Mouse (Mus musculus) MEL (cell line): ENCODE results near the gene Disp3. TPM values are rescaled to one million over a fixed set of nuclear protein-coding genes. Genes with fewer than 3 reads are reported as not detected.

Source experiments
- DNase-seq: peaks from one replicate; pipeline ENCODE4 v3.0.0; 2011; ENCODE audit warnings: low read depth, low spot score
- H3K27ac ChIP-seq: 2 replicates; pipeline ENCODE4 v1.5.1; 2012; ENCODE audit warnings: low read depth, mild to moderate bottlenecking, control low read depth, low read length, moderate library complexity; ENCODE audit not compliant: control insufficient read depth
- H3K27me3 ChIP-seq, 2 experiments: fragments of 150-350 bp in 1 of 2; sonication (generic) in 1 of 2; 2 replicates each; pipeline ENCODE4 v1.6.1; 2012; ENCODE audit warnings: low read length in 2 of 2, mild to moderate bottlenecking in 2 of 2, improper control_type of control experiment in 1 of 2, moderate library complexity in 1 of 2; ENCODE audit not compliant: insufficient read depth in 2 of 2, control insufficient read depth in 1 of 2
- H3K36me3 ChIP-seq, 2 experiments: 2 replicates each; pipeline ENCODE4 v1.6.1; 2012 to 2014; ENCODE audit warnings: low read length in 2 of 2, improper control_type of control experiment in 1 of 2, inconsistent platforms in 1 of 2, mild to moderate bottlenecking in 1 of 2; ENCODE audit not compliant: insufficient read depth in 2 of 2, control insufficient read depth in 1 of 2
- H3K4me1 ChIP-seq, 2 experiments: fragments of 150-350 bp in 1 of 2; sonication (generic) in 1 of 2; 2 replicates each; pipeline ENCODE4 v1.6.1; 2012; ENCODE audit warnings: low read length in 2 of 2, improper control_type of control experiment in 1 of 2, mild to moderate bottlenecking in 1 of 2; ENCODE audit not compliant: insufficient read depth in 2 of 2, control insufficient read depth in 1 of 2
- H3K4me3 ChIP-seq, 2 experiments: fragments of 150-350 bp in 1 of 2; sonication (generic) in 1 of 2; 2 replicates each; pipeline ENCODE4 v1.5.1; 2012; ENCODE audit warnings: low read depth in 2 of 2, low read length in 2 of 2, mild to moderate bottlenecking in 2 of 2, moderate library complexity in 2 of 2, control low read depth in 1 of 2, improper control_type of control experiment in 1 of 2; ENCODE audit not compliant: control insufficient read depth in 1 of 2, insufficient read depth in 1 of 2
- H3K79me2 ChIP-seq: 2 replicates; pipeline ENCODE4 v1.6.1; 2012; ENCODE audit warnings: mild to moderate bottlenecking, low read length, moderate library complexity; ENCODE audit not compliant: control insufficient read depth, poor library complexity, insufficient read depth
- H3K9ac ChIP-seq: 2 replicates; pipeline ENCODE4 v1.6.1; 2012; ENCODE audit warnings: low read depth, mild to moderate bottlenecking, control low read depth, low read length, moderate library complexity; ENCODE audit not compliant: control insufficient read depth, poor library complexity, severe bottlenecking
- H3K9me3 ChIP-seq: fragments of 150-350 bp; sonication (generic); replicated peaks from 2 replicates; pipeline ENCODE4 v1.6.1; 2012; ENCODE audit warnings: mild to moderate bottlenecking, low read length, improper control_type of control experiment, moderate library complexity; ENCODE audit not compliant: insufficient read depth
- BHLHE40 ChIP-seq: IDR thresholded peaks from 2 replicates; pipeline ENCODE4 v1.6.1; 2012; ENCODE audit warnings: low read depth, mild to moderate bottlenecking, inconsistent platforms, low read length, improper control_type of control experiment, borderline replicate concordance
- CHD2 ChIP-seq: IDR thresholded peaks from 2 replicates; pipeline ENCODE4 v1.6.1; 2011; ENCODE audit warnings: low read length, improper control_type of control experiment
- CTCF ChIP-seq, 3 experiments: IDR thresholded peaks in 2 of 3; conservative IDR thresholded peaks in 1 of 3; 2 replicates each; pipeline ENCODE4 v1.5.1; 2011 to 2012; ENCODE audit warnings: low read length in 3 of 3, low read depth in 2 of 3, mild to moderate bottlenecking in 2 of 3, improper control_type of control experiment in 1 of 3, inconsistent platforms in 1 of 3, mixed read lengths in 1 of 3, moderate library complexity in 1 of 3; ENCODE audit not compliant: control insufficient read depth in 1 of 3, insufficient read depth in 1 of 3, poor library complexity in 1 of 3, severe bottlenecking in 1 of 3
- ELF1 ChIP-seq: IDR thresholded peaks from 2 replicates; pipeline ENCODE4 v1.6.1; 2014; ENCODE audit warnings: low read depth, mild to moderate bottlenecking, inconsistent platforms, low read length, improper control_type of control experiment, moderate library complexity
- EP300 ChIP-seq, 2 experiments: IDR thresholded peaks; 2 replicates each; pipeline ENCODE4 v1.6.1; 2011; ENCODE audit warnings: improper control_type of control experiment in 2 of 2, low read length in 2 of 2, low read depth in 1 of 2, mild to moderate bottlenecking in 1 of 2
- GABPA ChIP-seq: IDR thresholded peaks from 2 replicates; pipeline ENCODE4 v1.6.1; 2012; ENCODE audit warnings: low read depth, mild to moderate bottlenecking, inconsistent platforms, low read length, improper control_type of control experiment, moderate library complexity
- HCFC1 ChIP-seq: IDR thresholded peaks from 2 replicates; pipeline ENCODE4 v1.6.1; 2012; ENCODE audit warnings: low read depth, mild to moderate bottlenecking, inconsistent platforms, low read length, improper control_type of control experiment, moderate library complexity
- JUND ChIP-seq: IDR thresholded peaks from 2 replicates; pipeline ENCODE4 v1.6.1; 2011; ENCODE audit warnings: low read depth, mild to moderate bottlenecking, improper control_type of control experiment, low read length
- MAZ ChIP-seq: IDR thresholded peaks from 2 replicates; pipeline ENCODE4 v1.6.1; 2012; ENCODE audit warnings: low read depth, mild to moderate bottlenecking, inconsistent platforms, low read length, improper control_type of control experiment
- MEF2A ChIP-seq: IDR thresholded peaks from 2 replicates; pipeline ENCODE4 v1.6.1; 2014; ENCODE audit warnings: low read depth, mild to moderate bottlenecking, inconsistent platforms, low read length, improper control_type of control experiment; ENCODE audit not compliant: poor library complexity, insufficient replicate concordance, severe bottlenecking; ENCODE audit errors: extremely low read depth
- MXI1 ChIP-seq: IDR thresholded peaks from 2 replicates; pipeline ENCODE4 v1.6.1; 2011; ENCODE audit warnings: mild to moderate bottlenecking, low read depth, low read length, improper control_type of control experiment
- MYB ChIP-seq: IDR thresholded peaks from 2 replicates; pipeline ENCODE4 v1.6.1; 2011; ENCODE audit warnings: mild to moderate bottlenecking, low read depth, low read length, improper control_type of control experiment
- MYC ChIP-seq: IDR thresholded peaks from 2 replicates; pipeline ENCODE4 v1.6.1; 2011; ENCODE audit warnings: low read depth, mild to moderate bottlenecking, low read length, improper control_type of control experiment, moderate library complexity
- NELFE ChIP-seq: IDR thresholded peaks from 2 replicates; pipeline ENCODE4 v1.6.1; 2011; ENCODE audit warnings: low read depth, low read length, improper control_type of control experiment
- NRF1 ChIP-seq: IDR thresholded peaks from 2 replicates; pipeline ENCODE4 v1.6.1; 2014; ENCODE audit warnings: low read depth, mild to moderate bottlenecking, inconsistent platforms, low read length, improper control_type of control experiment, moderate library complexity; ENCODE audit not compliant: poor library complexity, insufficient read depth, severe bottlenecking
- POLR2AphosphoS2 ChIP-seq: IDR thresholded peaks from 2 replicates; pipeline ENCODE4 v1.6.1; 2011; ENCODE audit warnings: low read length, improper control_type of control experiment
- POLR2AphosphoS5 ChIP-seq: IDR thresholded peaks from 2 replicates; pipeline ENCODE4 v1.6.1; 2012; ENCODE audit warnings: low read depth, borderline replicate concordance, mild to moderate bottlenecking, inconsistent platforms, low read length, moderate library complexity, mixed read lengths
- SIN3A ChIP-seq: IDR thresholded peaks from 2 replicates; pipeline ENCODE4 v1.6.1; 2012; ENCODE audit warnings: low read length, improper control_type of control experiment, inconsistent platforms
- SMC3 ChIP-seq: IDR thresholded peaks from 2 replicates; pipeline ENCODE4 v1.6.1; 2011; ENCODE audit warnings: low read depth, low read length, improper control_type of control experiment
- TAL1 ChIP-seq: IDR thresholded peaks from 2 replicates; pipeline ENCODE4 v1.6.1; 2012; ENCODE audit warnings: mild to moderate bottlenecking, inconsistent platforms, low read length, moderate library complexity, mixed read lengths
- TBP ChIP-seq: IDR thresholded peaks from 2 replicates; pipeline ENCODE4 v1.8.0; 2011; ENCODE audit warnings: low read depth, low read length, improper control_type of control experiment
- UBTF ChIP-seq: IDR thresholded peaks from 2 replicates; pipeline ENCODE4 v1.6.1; 2012; ENCODE audit warnings: low read depth, mild to moderate bottlenecking, inconsistent platforms, low read length, improper control_type of control experiment, moderate library complexity, borderline replicate concordance; ENCODE audit not compliant: insufficient read depth
- USF1 ChIP-seq: IDR thresholded peaks from 2 replicates; pipeline ENCODE4 v1.6.1; 2014; ENCODE audit warnings: low read depth, mild to moderate bottlenecking, inconsistent platforms, low read length, improper control_type of control experiment, moderate library complexity
- ZKSCAN1 ChIP-seq: IDR thresholded peaks from 2 replicates; pipeline ENCODE4 v1.6.1; 2012; ENCODE audit warnings: low read depth, mild to moderate bottlenecking, inconsistent platforms, low read length, improper control_type of control experiment, moderate library complexity
- ZMIZ1 ChIP-seq: IDR thresholded peaks from 2 replicates; pipeline ENCODE4 v1.6.1; 2012; ENCODE audit warnings: low read depth, mild to moderate bottlenecking, inconsistent platforms, low read length, improper control_type of control experiment, moderate library complexity
- polyA plus RNA-seq, 2 experiments: library from polyadenylated mRNA; stranded (reverse) in 1 of 2; unstranded in 1 of 2; fragments of >175 nt in 1 of 2; fragments of >200 nt in 1 of 2; gene quantifications; 2 replicates each; pipeline versions ENCODE4 v1.2.1 to v1.2.4; 2012; ENCODE audit warnings: low replicate concordance in 2 of 2, low read depth in 1 of 2; ENCODE audit not compliant: insufficient read length in 2 of 2, insufficient read depth in 1 of 2, missing spikeins in 1 of 2
- total RNA-seq: library from RNA; depleted of rRNA; stranded (reverse); fragments of 300-350 nt; gene quantifications from 2 replicates; pipeline ENCODE4 v1.2.3, GENCODE M21; 2012; rRNA removed

Disp3 gene
- total RNA-seq (not detected in 2 replicates), polyA plus RNA-seq (not detected)

DNA sequence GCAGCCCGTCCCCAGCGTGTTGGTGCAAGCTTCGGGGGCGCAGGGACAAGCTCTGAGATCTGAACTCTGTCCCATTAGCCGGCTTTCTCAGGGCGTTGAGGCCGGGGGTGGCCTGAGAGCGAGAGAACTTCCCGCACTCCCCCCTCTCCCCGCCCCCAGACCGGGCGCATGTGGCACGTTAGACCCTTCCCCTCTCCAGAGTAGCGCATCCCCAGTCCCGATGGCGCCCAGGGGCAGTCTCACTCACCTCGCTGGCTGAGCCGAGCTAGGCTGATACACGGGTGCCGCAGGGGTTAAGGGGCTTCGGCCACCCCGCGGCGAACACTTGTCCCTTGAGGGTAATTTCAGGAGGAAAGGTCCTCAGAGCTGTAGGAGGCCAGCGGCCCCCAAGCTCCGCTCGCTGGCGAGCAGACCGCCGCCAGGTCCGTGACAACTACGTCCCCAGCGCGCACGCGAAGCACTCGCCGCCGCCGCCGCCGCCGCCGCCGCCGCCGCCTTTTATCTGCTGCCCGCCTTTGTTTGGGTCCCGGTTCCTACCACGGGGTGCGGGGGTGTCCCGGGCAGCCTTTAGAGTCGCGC lies at the start of gene Disp3:
Gene Disp3 (minus strand): TSS at position 490 of the 579 bp plus-strand sequence.
- no peak for DNase-seq
- no peaks in the 10 kb centered on the region for H3K4me1 ChIP-seq
- H3K27ac ChIP-seq = no peak within 1 kb of the TSS
- no peaks in the 10 kb centered on the region for H3K27me3 ChIP-seq
- no peaks in the 10 kb centered on the region for H3K36me3 ChIP-seq
- no peak within 1 kb of the TSS for H3K9ac ChIP-seq
- no peak within 1 kb of the TSS for H3K4me3 ChIP-seq
- no peaks in the 10 kb centered on the region for H3K79me2 ChIP-seq
- TF ChIP-seq NELFE = no peak
- no peak for TF ChIP-seq BHLHE40
- TF ChIP-seq MYB = no peak
- TF ChIP-seq ZMIZ1 = no peak
- TF ChIP-seq TAL1 = no peak
- TF ChIP-seq MEF2A = no peak
- no peak for TF ChIP-seq MYC
- TF ChIP-seq, all 39 proteins: peak for 0
- no peaks in the 10 kb centered on the region for H3K9me3 ChIP-seq

GRCm38 (mm10) chr4:148330269-148330668 lies 42.5 kb upstream of the Disp3 start:
- Histone ChIP-seq H3K27ac (no peak overlapping the region), H3K79me2 (no peaks in the 10 kb centered on the region), H3K4me1 (no peaks in the 10 kb centered on the region), H3K9ac (no peak overlapping the region), H3K36me3 (no peaks in the 10 kb centered on the region), H3K27me3 (no peaks in the 10 kb centered on the region), H3K9me3 (no peaks in the 10 kb centered on the region), H3K4me3 (no peak overlapping the region)
- no peak for DNase-seq
- TF ChIP-seq SMC3 (no peak), MAZ (no peak), SIN3A (no peak), CHD2 (no peak), POLR2AphosphoS5 (no peak), POLR2AphosphoS2 (no peak), ZMIZ1 (no peak)

DNA sequence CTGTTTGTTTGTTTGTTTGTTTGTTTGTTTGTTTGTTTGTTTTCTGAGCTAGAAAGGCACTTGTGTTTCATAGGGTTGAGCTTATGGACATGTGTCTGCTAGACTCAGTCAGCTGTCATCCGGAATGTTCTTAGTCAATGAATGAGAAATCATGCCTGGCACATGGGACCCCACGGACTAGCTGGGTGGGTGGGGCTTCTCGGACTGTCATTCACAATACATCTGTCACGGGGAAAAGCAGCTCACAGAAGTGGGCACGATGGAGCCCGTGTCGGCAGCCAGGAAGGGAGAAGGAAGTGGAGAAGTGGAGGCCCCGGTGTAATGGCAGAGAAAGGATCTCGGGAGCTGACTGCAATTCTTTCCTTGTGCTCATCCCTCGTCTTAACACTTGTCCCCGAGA lies 41.7 kb upstream of the Disp3 start:
- Histone ChIP-seq H3K79me2 (no peaks in the 10 kb centered on the region), H3K4me1 (no peaks in the 10 kb centered on the region), H3K27me3 (no peaks in the 10 kb centered on the region), H3K9me3 (no peaks in the 10 kb centered on the region), H3K27ac (no peak overlapping the region), H3K4me3 (no peak overlapping the region), H3K9ac (no peak overlapping the region), H3K36me3 (no peaks in the 10 kb centered on the region)
- no peak for DNase-seq
- TF ChIP-seq NRF1 (no peak), GABPA (no peak), MXI1 (no peak), BHLHE40 (no peak), SIN3A (no peak), POLR2AphosphoS2 (no peak), ZKSCAN1 (no peak), EP300 (IDR thresholded peaks at IDR 0.05; ENCODE audit: low read depth in 1 of 2, low read length in 2 of 2) (no peak), MYB (no peak), CTCF (IDR thresholded peaks at IDR 0.05 in 2 of 3, conservative IDR thresholded peaks at IDR 0.05 in 1 of 3; ENCODE audit: control insufficient read depth in 1 of 3, insufficient read depth in 1 of 3, low read depth in 2 of 3, low read length in 3 of 3, poor library complexity in 1 of 3, severe bottlenecking in 1 of 3) (no peak), USF1 (no peak), JUND (no peak), UBTF (no peak), ELF1 (no peak), TBP (no peak), HCFC1 (no peak)
